Mouse (Mus musculus) thymus, adult 2 months (tissue): ENCODE measurements around the gene Umod. TPM values are rescaled to one million over a fixed set of nuclear protein-coding genes. Genes with fewer than 3 reads are reported as not detected.

Source experiments
- DNase-seq: peaks from one replicate; pipeline ENCODE4 v3.0.0; 2021
- H3K27ac ChIP-seq: fragments of 200-500 bp; 2 replicates; pipeline ENCODE4 v1.5.1; 2012; ENCODE audit warnings: low read length, control low read depth; ENCODE audit not compliant: control insufficient read depth, insufficient read depth
- H3K27me3 ChIP-seq: fragments of 200-500 bp; 2 replicates; pipeline ENCODE4 v1.6.1; 2012; ENCODE audit warnings: mild to moderate bottlenecking, low read length, moderate library complexity, mixed read lengths; ENCODE audit not compliant: control insufficient read depth, insufficient read depth
- H3K36me3 ChIP-seq: fragments of 200-500 bp; 2 replicates; pipeline ENCODE4 v1.6.1; 2012; ENCODE audit warnings: mild to moderate bottlenecking, low read length, moderate library complexity; ENCODE audit not compliant: control insufficient read depth, insufficient read depth
- H3K4me1 ChIP-seq: fragments of 200-500 bp; replicated peaks from 2 replicates; pipeline ENCODE4 v1.6.1; 2012; ENCODE audit warnings: low read length; ENCODE audit not compliant: control insufficient read depth, insufficient read depth
- H3K4me3 ChIP-seq: fragments of 200-500 bp; 2 replicates; pipeline ENCODE4 v1.5.1; 2012; ENCODE audit warnings: mild to moderate bottlenecking, low read length, control low read depth, moderate library complexity; ENCODE audit not compliant: control insufficient read depth, insufficient read depth
- CTCF ChIP-seq: fragments of 200-500 bp; IDR thresholded peaks from 2 replicates; pipeline ENCODE4 v1.5.1; 2012; ENCODE audit warnings: mild to moderate bottlenecking, control low read depth, low read length, moderate library complexity, borderline replicate concordance; ENCODE audit not compliant: control insufficient read depth, poor library complexity, insufficient read depth; ENCODE audit errors: extremely low read depth
- POLR2A ChIP-seq: fragments of 200-500 bp; IDR thresholded peaks from 2 replicates; pipeline ENCODE4 v1.6.1; 2012; ENCODE audit warnings: mild to moderate bottlenecking, low read length, control low read depth, moderate library complexity; ENCODE audit not compliant: control insufficient read depth, poor library complexity, insufficient read depth; ENCODE audit errors: extremely low read depth
- WGBS: fragments of 180-500 bp; shearing (Covaris S2); methylation state at CpG from one replicate; pipeline ENCODE4 v1.1.7; 2018; 5-methylcytosine and 5-hydroxymethylcytosine counted together
- polyA plus RNA-seq: library from polyadenylated mRNA; depleted of rRNA; stranded (reverse); fragments of >200 nt; gene quantifications from 2 replicates; pipeline ENCODE4 v1.2.3, GENCODE M21; 2012; rRNA removed

Gene Umod
- polyA plus RNA-seq, result 0.83 and 2.2 TPM in 2 replicates

DNA sequence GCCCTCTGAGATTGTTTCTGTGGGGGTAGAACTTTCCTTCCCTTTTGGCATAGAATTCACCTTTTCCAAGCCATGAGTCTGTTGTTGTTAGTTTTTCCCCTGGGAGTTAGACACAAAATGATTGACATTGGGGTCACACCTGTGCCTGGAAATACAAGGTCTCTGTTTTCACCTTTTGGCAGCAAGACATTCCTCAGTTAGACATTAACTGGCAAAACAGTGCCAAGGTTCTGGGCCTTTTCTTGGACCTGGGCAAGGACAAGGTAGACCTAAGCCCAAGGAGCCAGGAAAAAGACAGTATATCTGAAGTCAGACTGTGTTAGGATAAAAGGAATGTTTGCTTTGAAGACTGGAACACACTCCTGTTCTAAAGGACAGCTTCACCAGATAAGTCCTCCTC lies at the start of gene Umod:
Gene Umod, minus strand, starts transcription at position 27 of the 400 bp plus-strand sequence.
- DNase-seq, result no peak
- H3K4me1 ChIP-seq, result no peaks in the 10 kb centered on the region
- TF ChIP-seq POLR2A, result no peak
- no peak for TF ChIP-seq CTCF
- H3K36me3 ChIP-seq, result no peaks in the 10 kb centered on the region
- no peak within 1 kb of the TSS for H3K27ac ChIP-seq
- H3K4me3 ChIP-seq, result no peak within 1 kb of the TSS
- H3K27me3 ChIP-seq, result no peaks in the 10 kb centered on the region

GRCm38 (mm10) chr7:119528617-119529016 lies 49.5 kb upstream of the Umod start:
- Histone ChIP-seq H3K4me3 (no peak overlapping the region), H3K4me1 (no peaks in the 10 kb centered on the region), H3K27me3 (no peaks in the 10 kb centered on the region), H3K36me3 (no peaks in the 10 kb centered on the region), H3K27ac (no peak overlapping the region)
- DNase-seq, result no peak
- no peak for TF ChIP-seq POLR2A
- no peak for TF ChIP-seq CTCF
- 83% methylated on average over 7 of the region's 7 CpGs for WGBS

DNA sequence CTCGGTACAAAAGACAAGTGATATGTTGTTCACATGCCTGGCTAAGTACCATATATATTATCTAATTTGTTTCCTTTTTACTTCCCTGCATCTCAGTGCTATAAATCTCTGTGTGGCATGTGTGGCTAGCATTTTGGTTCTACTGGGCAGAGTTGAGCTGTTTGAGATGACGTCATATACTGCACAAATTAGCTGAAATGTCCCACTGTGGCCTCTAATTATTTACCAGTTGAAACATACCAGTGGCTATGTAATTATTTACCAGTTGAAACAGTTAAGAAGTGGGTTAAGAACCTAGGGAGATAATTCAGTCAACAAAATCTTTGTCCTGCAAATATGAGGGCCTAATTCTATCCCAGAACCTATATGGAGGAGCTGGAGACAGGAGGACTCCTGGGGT lies 48.5 kb upstream of the Umod start:
- WGBS, result 63% methylated on average over 2 of the region's 2 CpGs
- no peak for DNase-seq
- no peaks in the 10 kb centered on the region for H3K27me3 ChIP-seq
- H3K4me1 ChIP-seq, result no peaks in the 10 kb centered on the region
- no peaks in the 10 kb centered on the region for H3K36me3 ChIP-seq
- TF ChIP-seq CTCF (no peak), POLR2A (no peak)
- H3K4me3 ChIP-seq, result no peak overlapping the region
- H3K27ac ChIP-seq, result no peak overlapping the region

- H3K4me3 ChIP-seq, result no peak overlapping the region
- H3K27me3 ChIP-seq, result no peaks in the 10 kb centered on the region
- no peak for DNase-seq
- no peak overlapping the region for H3K27ac ChIP-seq
- no peaks in the 10 kb centered on the region for H3K4me1 ChIP-seq
- TF ChIP-seq CTCF (no peak), POLR2A (no peak)
- H3K36me3 ChIP-seq, result no peaks in the 10 kb centered on the region
- WGBS, result 94% methylated on average over 1 of the region's 1 CpGs
Measured at GRCm38 (mm10) chr7:119527135-119527534, 48.1 kb upstream of the Umod start.

- 88% methylated on average over 13 of the region's 13 CpGs for WGBS
- Histone ChIP-seq H3K36me3 (no peaks in the 10 kb centered on the region), H3K27ac (no peak overlapping the region), H3K4me1 (no peaks in the 10 kb centered on the region), H3K27me3 (no peaks in the 10 kb centered on the region), H3K4me3 (no peak overlapping the region)
- no peak for DNase-seq
- TF ChIP-seq CTCF (no peak), POLR2A (no peak)
Measured at GRCm38 (mm10) chr7:119526486-119526885, 47.4 kb upstream of the Umod start.

DNA sequence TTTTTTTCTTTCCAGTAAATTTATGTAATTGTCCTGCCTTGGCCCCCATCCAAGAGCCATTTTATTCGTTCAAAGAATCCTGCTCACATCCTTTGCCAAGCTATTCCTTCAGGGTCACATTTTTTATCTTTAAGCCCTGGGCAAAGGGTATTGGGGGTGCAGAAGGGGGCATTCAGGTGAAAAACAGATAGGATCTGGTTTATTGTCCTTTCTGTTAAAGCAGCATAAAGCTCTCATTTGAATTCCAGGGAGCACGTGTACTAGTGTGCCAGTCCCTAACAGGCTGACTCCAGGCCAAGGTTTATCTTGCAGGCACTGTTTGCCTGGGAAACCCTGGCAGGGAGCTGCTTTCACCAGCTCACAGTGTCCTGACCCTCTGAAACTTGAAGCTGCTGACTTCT lies 46.8 kb upstream of the Umod start:
- no peak for TF ChIP-seq CTCF
- TF ChIP-seq POLR2A, result no peak
- Histone ChIP-seq H3K4me1 (no peaks in the 10 kb centered on the region), H3K27ac (no peak overlapping the region), H3K4me3 (no peak overlapping the region), H3K27me3 (no peaks in the 10 kb centered on the region), H3K36me3 (no peaks in the 10 kb centered on the region)
- 58% methylated on average over 2 of the region's 2 CpGs for WGBS
- no peak for DNase-seq

- no peak for DNase-seq
- H3K4me3 ChIP-seq, result no peak within 1 kb of the TSS
- no peaks in the 10 kb centered on the region for H3K27me3 ChIP-seq
- H3K36me3 ChIP-seq, result no peaks in the 10 kb centered on the region
- TF ChIP-seq POLR2A (no peak), CTCF (no peak)
- 61% methylated on average over 4 of the region's 4 CpGs for WGBS
- H3K4me1 ChIP-seq, result no peaks in the 10 kb centered on the region
- H3K27ac ChIP-seq, result no peak within 1 kb of the TSS
Measured at GRCm38 (mm10) chr7:119523389-119523788, 44.3 kb upstream of the Umod start, which contains the start of gene Pdilt. Gene Pdilt, minus strand, starts transcription at chr7:119523489.
